8 mouse cellular contexts compared by ENCODE assay signal in genomic region chr16:17744536-17744935, GRCm38 (mm10). TPM values are rescaled to one million over a fixed set of nuclear protein-coding genes. Genes with fewer than 3 reads are reported as not detected.
DNase-seq lines count a peak whose midpoint lies in the region; ATAC-seq and TF ChIP-seq lines count a peak whose summit lies in the region.

No protein-coding gene starts in this region.

- no peak overlapping the region for H3K27ac ChIP-seq in layer of hippocampus, adult 2 months
- no peak overlapping the region for H3K27ac ChIP-seq in liver, embryonic 13.5 days

- no peaks in the 10 kb centered on the region for H3K4me1 ChIP-seq in liver, embryonic 13.5 days (replicated peaks)

- H3K9me3 ChIP-seq in liver, embryonic 13.5 days (replicated peaks), result no peaks in the 10 kb centered on the region

- no peaks in the 10 kb centered on the region for H3K36me3 ChIP-seq in liver, embryonic 13.5 days

- DNase-seq in cerebellum, adult 18-20 months, result peak; percentile 27 to 63
- DNase-seq in cerebellum, adult 8-10 months, result no peak
- DNase-seq in layer of hippocampus, adult 2 months (ENCODE audit: low spot score in 2 of 2), result peak in 1 of 2 experiments; percentile 23
- DNase-seq in layer of hippocampus, adult 18-20 months (ENCODE audit: low spot score in 2 of 2), result no peak
- DNase-seq in c-Kit-positive CD71-negative TER-119-negative erythroid progenitor cells, embryonic 14.5 days (ENCODE audit: low read depth), result peak; percentile 61
- peak; percentile 40 for DNase-seq in liver, embryonic 13.5 days
- DNase-seq in thymus, postnatal 25 days, result peak; percentile 49
- DNase-seq in right cerebral cortex, postnatal 10 days (ENCODE audit: low spot score in 2 of 2), result no peak

- peaks cover 12% of the 10 kb centered on the region for H3K27me3 ChIP-seq in liver, embryonic 13.5 days

- no peak overlapping the region for H3K4me2 ChIP-seq in liver, embryonic 13.5 days

- TF ChIP-seq CTCF in layer of hippocampus, adult 2 months (conservative IDR thresholded peaks at IDR 0.05), result peak; percentile 83

- 3% methylated on average over 1 of the region's 1 CpGs for WGBS in liver, embryonic 13.5 days (ENCODE audit: insufficient replicate concordance)

- no peak overlapping the region for H3K9ac ChIP-seq in liver, embryonic 13.5 days

- H3K4me3 ChIP-seq in layer of hippocampus, adult 2 months, result no peak overlapping the region
- H3K4me3 ChIP-seq in liver, embryonic 13.5 days (replicated peaks), result no peak overlapping the region

- ATAC-seq in liver, embryonic 13.5 days (ENCODE audit: low read depth), result no peak

RNA-seq across cellular contexts. Expression of gene Med15, which starts 11.8 kb away (rescaled TPM):
- 10 to 100 TPM; 76.7 to 81.8 TPM for total RNA-seq in layer of hippocampus, adult 2 months (2021)
- 10 to 100 TPM; 68.5 to 76.3 TPM for total RNA-seq in layer of hippocampus, adult 18-20 months (2021)
- polyA plus RNA-seq in liver, embryonic 13.5 days (2015; fragmentation: Nextera tagmentation; extraction: Ambion mirVana), result 15.8 and 20.2 TPM in 2 replicates

RNA-seq across cellular contexts. Expression of gene Klhl22, which starts 14.9 kb away (rescaled TPM):
- total RNA-seq in layer of hippocampus, adult 2 months (2021), result 100 to 1,000 TPM; 101 TPM
- 100 to 1,000 TPM in 1 of 2 experiments, 10 to 100 TPM in 1; 86.9 to 100 TPM for total RNA-seq in layer of hippocampus, adult 18-20 months (2021)
- polyA plus RNA-seq in liver, embryonic 13.5 days (2015; fragmentation: Nextera tagmentation; extraction: Ambion mirVana), result 14.3 TPM in 2 replicates

RNA-seq across cellular contexts. Expression of gene Scarf2, which starts 52.5 kb away (rescaled TPM):
- 1 to 10 TPM; 2.5 to 2.7 TPM for total RNA-seq in layer of hippocampus, adult 2 months (2021)
- 1 to 10 TPM; 1.5 to 2.5 TPM for total RNA-seq in layer of hippocampus, adult 18-20 months (2021)
- 1.0 TPM in 2 replicates for polyA plus RNA-seq in liver, embryonic 13.5 days (2015; fragmentation: Nextera tagmentation; extraction: Ambion mirVana)

Comparison
In these comparisons a context has a peak if more than half of its experiments do, and no peak if none do; other contexts are left out.
1. DNase-seq: peak in cerebellum, adult 18-20 months (2 of 2), c-Kit-positive CD71-negative TER-119-negative erythroid progenitor cells, embryonic 14.5 days (single experiment), liver, embryonic 13.5 days (single experiment) and thymus, postnatal 25 days (single experiment); none in cerebellum, adult 8-10 months (single experiment), layer of hippocampus, adult 18-20 months (0 of 2) and right cerebral cortex, postnatal 10 days (0 of 2).